Mouse (Mus musculus): Measurements from ENCODE around the gene Hnrnpul2.

- TF ChIP-seq CTCF (IDR thresholded peaks at IDR 0.05; ENCODE audit: extremely low read depth, insufficient read depth, low read length) (no peak), POLR2A (IDR thresholded peaks at IDR 0.05; ENCODE audit: extremely low read depth, insufficient read depth, low read length) (no peak)
These were observed 61.2 kb downstream of the Hnrnpul2 start for GRCm38 (mm10) chr19:8881034-8881392.

All from cortical plate, adult 2 months (tissue).